Mouse (Mus musculus): ENCODE results near the gene Endou. TPM values are rescaled to one million over a fixed set of nuclear protein-coding genes. Genes with fewer than 3 reads are reported as not detected.

Endou gene
- polyA plus RNA-seq (2012; rRNA removed) = 0.01 and 0.03 TPM in 2 replicates

DNA sequence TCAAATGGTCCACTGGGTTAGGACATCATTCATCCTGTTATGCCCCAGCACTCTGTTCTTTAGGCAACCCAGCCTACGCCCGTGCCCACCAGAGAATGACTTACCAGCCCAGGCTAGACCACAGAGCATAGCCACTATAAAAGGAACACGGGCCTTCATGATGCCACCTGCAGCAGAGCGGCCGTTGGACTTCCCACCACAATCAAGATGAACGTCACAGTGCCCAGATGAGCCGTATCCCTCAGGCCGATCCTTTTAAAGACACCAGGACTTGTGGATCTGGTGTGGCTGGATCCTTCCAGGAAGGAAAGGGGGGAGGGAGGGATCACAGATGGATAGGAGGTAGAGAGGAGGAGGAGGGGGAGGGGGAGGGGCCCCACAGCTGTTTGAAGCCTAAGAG, at the start of gene Endou:
Endou (minus strand) TSS at position 229 of the 400 bp plus-strand sequence.

DNA sequence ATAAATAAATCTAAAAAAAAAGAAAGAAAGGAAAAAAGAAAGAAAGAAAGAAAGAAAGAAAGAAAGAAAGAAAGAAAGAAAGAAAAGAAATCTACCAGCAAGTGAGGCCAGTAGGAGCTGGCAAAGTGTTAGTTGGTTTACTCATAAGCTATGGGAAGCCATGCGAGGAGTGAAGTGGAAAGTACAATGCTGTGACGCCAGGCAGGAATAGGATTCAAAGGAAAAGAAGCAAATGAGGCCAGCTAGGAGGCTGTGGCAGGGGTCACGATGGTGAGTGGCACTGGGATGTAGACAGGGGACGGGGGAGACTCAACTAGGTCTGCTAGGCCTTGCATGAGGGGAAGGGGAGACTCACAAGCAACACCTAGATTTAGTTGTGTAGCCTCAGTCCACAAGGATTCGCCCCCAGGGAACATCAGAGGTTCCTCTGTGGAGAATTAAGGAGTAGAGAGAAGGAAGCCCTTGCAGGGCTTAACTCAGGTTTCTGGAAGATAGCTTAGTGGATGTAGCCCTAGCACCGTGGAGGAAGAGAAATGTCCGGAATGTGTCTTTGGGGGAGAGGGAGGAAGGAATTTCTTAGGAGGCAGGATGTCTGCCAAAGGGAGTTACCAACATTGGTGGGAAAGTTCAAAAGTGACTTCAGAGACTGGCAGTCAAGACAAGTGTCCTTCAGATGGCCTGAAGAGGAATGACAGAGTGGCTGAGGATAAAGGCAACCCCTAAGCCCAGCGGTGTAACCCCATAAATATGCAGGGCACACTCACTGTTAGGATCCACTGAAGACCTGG, 47.4 kb upstream of the Endou start, which contains the start of gene Slc48a1:
Slc48a1 (plus strand) TSS at position 210 of the 788 bp plus-strand sequence.

DNA sequence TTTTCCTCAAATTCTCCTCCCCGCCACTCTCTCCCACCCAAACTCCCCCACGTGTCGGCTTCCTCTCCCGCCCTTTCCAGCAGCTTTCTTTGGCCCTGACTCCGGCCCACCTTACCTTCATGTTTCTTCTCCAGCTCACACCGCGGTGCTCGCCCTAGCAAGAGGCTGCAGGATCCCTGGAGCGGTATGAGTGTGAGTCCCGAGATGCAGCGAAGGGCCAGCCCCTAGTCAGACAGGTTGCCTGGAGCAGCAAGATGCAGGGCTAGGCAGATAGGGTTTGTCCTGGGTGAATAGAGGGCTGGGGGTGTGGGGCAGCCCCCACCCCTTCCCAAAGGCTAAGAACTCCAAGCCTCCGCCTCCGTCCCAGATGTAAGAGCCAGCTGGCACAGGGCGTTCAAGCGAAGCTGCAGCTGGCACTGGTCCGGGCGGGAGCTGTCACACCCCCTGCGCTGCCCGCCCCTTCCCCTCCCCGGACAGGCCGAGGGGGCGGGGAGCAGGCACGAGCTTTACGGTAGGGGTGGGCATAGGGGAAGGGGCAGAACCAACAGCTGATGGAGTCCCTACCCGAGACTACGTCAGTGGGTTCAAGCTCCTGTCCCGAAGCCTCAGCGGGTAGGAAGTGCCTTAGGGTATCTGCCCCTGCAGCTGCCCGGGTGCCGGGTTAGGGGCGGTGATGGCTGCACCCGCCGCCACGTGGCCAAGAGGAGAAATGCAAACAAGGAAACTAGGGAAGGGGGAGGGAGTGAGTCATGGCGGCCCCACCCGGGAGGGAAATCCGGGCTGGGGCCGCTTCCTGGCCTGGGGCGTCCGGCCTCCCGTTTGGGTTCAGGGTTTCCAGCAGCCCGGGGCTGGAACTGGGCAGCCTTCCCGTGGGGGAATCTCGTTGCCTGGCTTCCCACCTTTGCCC, 36.4 kb upstream of the Endou start, which contains the start of gene Rapgef3:
Rapgef3 (minus strand) TSS at position 693 of the 907 bp plus-strand sequence.

DNA sequence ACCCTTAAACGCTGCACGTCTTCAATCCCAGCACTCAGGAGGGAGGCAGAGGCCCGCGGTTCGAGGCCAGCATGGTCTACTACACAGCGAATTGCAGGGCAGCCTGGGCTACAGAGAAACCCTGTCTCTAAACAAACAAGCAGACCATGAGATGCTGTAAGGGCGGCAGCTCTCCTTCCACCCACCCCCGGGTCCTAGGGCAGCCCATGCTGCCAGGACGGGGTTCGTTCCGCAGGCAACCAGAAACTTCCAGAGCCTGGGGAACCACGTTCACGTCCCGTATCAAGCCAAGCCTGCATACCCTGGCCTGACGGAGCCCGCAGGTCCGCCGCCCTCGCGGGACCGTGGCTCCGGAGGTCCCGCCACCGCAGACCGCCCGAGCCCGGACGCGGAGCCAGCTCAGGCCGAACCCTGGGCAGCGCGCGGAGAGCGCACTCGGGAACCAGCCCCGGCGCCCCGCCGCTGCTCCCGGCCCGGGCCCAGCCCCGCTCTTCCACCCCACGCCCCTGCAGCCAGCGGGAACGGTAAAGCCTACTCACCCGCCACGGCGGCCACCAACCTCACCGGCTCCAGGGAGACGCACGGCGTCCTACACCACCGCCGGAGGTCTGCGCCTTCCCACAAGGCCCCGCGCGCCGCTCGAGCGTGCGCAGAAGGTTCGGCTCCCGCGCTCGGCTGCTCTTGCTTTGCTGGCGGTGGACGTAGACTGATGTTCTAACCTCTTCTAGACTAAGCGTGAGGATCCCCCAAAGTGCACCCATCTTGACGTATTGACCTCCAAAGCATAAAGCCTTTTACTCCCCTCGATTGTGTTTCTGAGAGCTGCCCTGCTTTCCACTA, 25.7 kb downstream of the Endou start, which contains the start of gene Rpap3:
Rpap3 (minus strand) TSS at position 615 of the 840 bp plus-strand sequence.

Other genes with a start within 250 kb of the Endou start
- 8.0 and 8.3 TPM in 2 replicates for gene Rpap3, start 25.5 kb downstream of the Endou start, polyA plus RNA-seq (2012; rRNA removed)
- 1.9 and 2.3 TPM in 2 replicates for gene Rapgef3, start 36.6 kb upstream of the Endou start, polyA plus RNA-seq (2012; rRNA removed)
- gene Slc48a1, start 47.2 kb upstream of the Endou start, polyA plus RNA-seq (2012; rRNA removed) = 29.0 and 36.7 TPM in 2 replicates
- gene Hdac7, start 113.2 kb upstream of the Endou start, polyA plus RNA-seq (2012; rRNA removed) = 8.0 and 8.1 TPM in 2 replicates
- gene Vdr, start 179.3 kb upstream of the Endou start, polyA plus RNA-seq (2012; rRNA removed) = 0.11 and 0.16 TPM in 2 replicates
- gene Tmem106c, start 232.9 kb upstream of the Endou start, polyA plus RNA-seq (2012; rRNA removed) = 9.4 and 10.8 TPM in 2 replicates

Measured in liver, embryonic 14 days (tissue).